Mouse (Mus musculus): Measurements from ENCODE around the gene Olfr91. TPM values are rescaled to one million over a fixed set of nuclear protein-coding genes. Genes with fewer than 3 reads are reported as not detected.

Olfr91 gene
- polyA plus RNA-seq, 1 experiment from 2014 or later: not detected

DNA sequence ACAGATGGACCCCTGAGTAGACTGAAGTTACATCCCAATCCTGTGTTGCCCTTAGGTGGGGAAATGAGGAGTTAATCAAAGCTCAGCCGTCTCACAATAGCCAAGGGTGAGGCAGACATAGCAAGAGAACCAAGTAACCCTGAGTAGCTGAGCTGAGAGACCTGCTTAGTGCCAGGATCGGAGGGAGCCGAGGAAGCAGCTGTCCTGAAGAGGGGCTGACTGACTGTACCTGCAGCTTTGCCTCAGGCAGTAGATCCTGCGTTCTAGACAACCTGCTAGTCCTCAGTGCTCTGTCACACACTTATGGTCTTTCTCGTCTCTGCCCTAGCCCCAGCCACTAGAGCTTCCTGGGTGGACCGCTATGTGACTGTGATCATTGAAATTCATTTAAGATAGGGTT lies 22.9 kb downstream of the Olfr91 start:
- Histone ChIP-seq H3K27me3 (replicated peaks; ENCODE audit: control insufficient read depth, insufficient read depth, low read length) (no peaks in the 10 kb centered on the region), H3K9me3 (ENCODE audit: control insufficient read depth) (no peaks in the 10 kb centered on the region), H3K4me2 (replicated peaks; ENCODE audit: low read depth) (no peak overlapping the region), H3K9ac (ENCODE audit: low read depth, low read length) (no peak overlapping the region), H3K36me3 (ENCODE audit: control insufficient read depth, insufficient read depth) (peaks cover 4% of the 10 kb centered on the region; the same call in 1 of the 2 replicates), H3K4me1 (replicated peaks; ENCODE audit: control insufficient read depth, insufficient read depth, low read length) (no peaks in the 10 kb centered on the region), H3K27ac (ENCODE audit: low read depth, low read length) (no peak overlapping the region), H3K4me3 (ENCODE audit: low read depth, low read length) (no peak overlapping the region)
- WGBS: 88% methylated on average over 6 of the region's 6 CpGs
- no peak for TF ChIP-seq CTCF (IDR thresholded peaks at IDR 0.05; ENCODE audit: low read depth)
- no peak for ATAC-seq

DNA sequence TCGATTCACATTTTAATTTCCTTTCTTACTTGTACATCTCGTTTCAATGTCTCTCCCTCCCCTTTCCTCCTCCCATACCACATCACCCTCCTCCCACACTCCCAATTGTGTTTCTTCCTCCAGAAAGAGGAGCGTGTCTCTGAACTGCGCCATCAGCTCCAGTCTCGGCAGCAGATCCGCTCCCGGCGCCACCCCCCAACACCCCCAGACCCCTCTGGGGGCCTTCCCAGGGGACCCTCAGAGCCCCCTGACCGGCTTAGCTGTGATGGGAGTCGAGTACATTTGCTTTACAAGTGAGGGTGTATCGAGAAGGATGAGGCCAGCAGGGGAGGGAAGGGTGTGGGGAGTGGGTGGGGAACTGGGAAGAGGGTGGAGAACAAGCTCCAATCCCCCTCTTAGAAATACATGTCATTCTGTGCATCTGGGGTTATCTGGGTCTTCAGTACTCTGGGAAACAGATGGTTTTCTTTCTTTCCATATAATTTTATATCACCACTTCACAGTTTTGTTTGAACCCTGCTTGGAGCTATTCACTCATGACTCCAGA lies 25.3 kb downstream of the Olfr91 start:
- Histone ChIP-seq H3K4me3 (ENCODE audit: low read depth, low read length) (no peak overlapping the region), H3K4me1 (replicated peaks; ENCODE audit: control insufficient read depth, insufficient read depth, low read length) (no peaks in the 10 kb centered on the region), H3K36me3 (ENCODE audit: control insufficient read depth, insufficient read depth) (peaks cover 21% of the 10 kb centered on the region), H3K27me3 (replicated peaks; ENCODE audit: control insufficient read depth, insufficient read depth, low read length) (no peaks in the 10 kb centered on the region), H3K27ac (ENCODE audit: low read depth, low read length) (no peak overlapping the region), H3K9me3 (ENCODE audit: control insufficient read depth) (no peaks in the 10 kb centered on the region), H3K4me2 (replicated peaks; ENCODE audit: low read depth) (no peak overlapping the region), H3K9ac (ENCODE audit: low read depth, low read length) (no peak overlapping the region)
- no peak for TF ChIP-seq CTCF (IDR thresholded peaks at IDR 0.05; ENCODE audit: low read depth)
- no peak for ATAC-seq
- 72% methylated on average over 11 of the region's 11 CpGs for WGBS

DNA sequence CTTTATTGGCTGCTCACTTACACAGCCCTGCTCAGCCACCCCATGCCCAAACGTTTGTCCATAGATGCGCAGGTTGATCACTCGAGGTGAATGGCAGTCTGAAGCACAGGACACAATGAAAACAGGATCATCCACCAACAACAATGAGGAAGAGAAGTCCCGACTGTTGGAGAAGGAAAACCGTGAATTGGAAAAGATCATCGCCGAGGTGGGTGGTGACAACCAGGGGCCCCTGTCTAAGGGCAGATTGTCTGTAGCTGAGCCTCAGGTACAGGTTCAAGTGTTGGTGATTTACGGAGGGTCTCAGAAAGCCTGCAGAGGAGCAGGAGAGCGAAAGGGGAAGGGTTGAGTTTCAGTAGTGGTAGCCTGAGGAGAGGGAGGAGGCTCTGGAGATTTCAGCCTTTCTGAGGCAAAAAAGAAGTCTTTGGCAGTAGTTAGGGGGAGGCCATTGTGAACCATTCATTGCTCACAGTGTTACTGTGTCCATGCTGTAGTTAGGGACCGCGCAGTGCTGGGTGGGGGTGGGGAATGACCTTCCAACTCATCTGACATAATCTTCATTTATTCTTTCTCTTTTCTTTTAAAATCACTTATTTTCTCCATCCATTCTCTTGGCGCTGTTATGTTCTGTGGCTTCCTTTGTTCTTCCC lies 25.9 kb downstream of the Olfr91 start:
- no peaks in the 10 kb centered on the region for H3K9me3 ChIP-seq (ENCODE audit: control insufficient read depth)
- H3K4me1 ChIP-seq (replicated peaks; ENCODE audit: control insufficient read depth, insufficient read depth, low read length): no peaks in the 10 kb centered on the region
- no peak overlapping the region for H3K4me3 ChIP-seq (ENCODE audit: low read depth, low read length)
- H3K4me2 ChIP-seq (replicated peaks; ENCODE audit: low read depth): no peak overlapping the region
- no peak for ATAC-seq
- no peak overlapping the region for H3K9ac ChIP-seq (ENCODE audit: low read depth, low read length)
- no peaks in the 10 kb centered on the region for H3K27me3 ChIP-seq (replicated peaks; ENCODE audit: control insufficient read depth, insufficient read depth, low read length)
- peaks cover 27% of the 10 kb centered on the region for H3K36me3 ChIP-seq (ENCODE audit: control insufficient read depth, insufficient read depth)
- WGBS: 85% methylated on average over 12 of the region's 12 CpGs
- no peak for TF ChIP-seq CTCF (IDR thresholded peaks at IDR 0.05; ENCODE audit: low read depth)
- no peak overlapping the region for H3K27ac ChIP-seq (ENCODE audit: low read depth, low read length)

- WGBS: 87% methylated on average over 8 of the region's 8 CpGs
- H3K4me3 ChIP-seq (ENCODE audit: low read depth, low read length): no peak overlapping the region
- H3K4me2 ChIP-seq (replicated peaks; ENCODE audit: low read depth): no peak overlapping the region
- no peaks in the 10 kb centered on the region for H3K27me3 ChIP-seq (replicated peaks; ENCODE audit: control insufficient read depth, insufficient read depth, low read length)
- no peak for TF ChIP-seq CTCF (IDR thresholded peaks at IDR 0.05; ENCODE audit: low read depth)
- ATAC-seq: no peak
- H3K36me3 ChIP-seq (ENCODE audit: control insufficient read depth, insufficient read depth): peaks cover 33% of the 10 kb centered on the region
- H3K9me3 ChIP-seq (ENCODE audit: control insufficient read depth): no peaks in the 10 kb centered on the region
- H3K4me1 ChIP-seq (replicated peaks; ENCODE audit: control insufficient read depth, insufficient read depth, low read length): no peaks in the 10 kb centered on the region
- no peak overlapping the region for H3K9ac ChIP-seq (ENCODE audit: low read depth, low read length)
- no peak overlapping the region for H3K27ac ChIP-seq (ENCODE audit: low read depth, low read length)
Measured at GRCm38 (mm10) chr17:37070121-37070520, 28.0 kb downstream of the Olfr91 start.

DNA sequence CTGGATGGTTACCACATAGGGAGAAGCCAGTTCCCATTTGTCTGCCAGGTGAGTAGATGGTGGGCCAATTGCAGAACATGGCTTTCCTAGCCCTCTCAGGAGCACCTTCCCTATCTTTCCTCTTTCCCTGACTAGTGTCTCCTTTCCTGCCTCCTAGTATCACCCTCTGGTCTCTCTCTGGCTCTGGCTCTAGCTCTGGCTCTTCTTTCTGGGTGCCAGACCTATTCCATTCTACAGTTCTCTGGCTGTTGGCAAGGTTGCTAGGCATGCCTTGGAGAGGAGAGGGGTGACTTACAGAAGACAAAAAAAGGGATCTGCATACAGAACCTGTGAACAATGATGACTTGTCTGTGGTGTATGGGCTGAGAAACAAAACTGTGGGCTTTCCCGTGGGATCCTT lies 30.2 kb downstream of the Olfr91 start:
- H3K36me3 ChIP-seq (ENCODE audit: control insufficient read depth, insufficient read depth): peaks cover 50% of the 10 kb centered on the region
- no peak for TF ChIP-seq CTCF (IDR thresholded peaks at IDR 0.05; ENCODE audit: low read depth)
- H3K4me3 ChIP-seq (ENCODE audit: low read depth, low read length): no peak overlapping the region
- no peak overlapping the region for H3K4me2 ChIP-seq (replicated peaks; ENCODE audit: low read depth)
- H3K27ac ChIP-seq (ENCODE audit: low read depth, low read length): no peak overlapping the region
- WGBS: 100% methylated on average over 1 of the region's 1 CpGs
- H3K27me3 ChIP-seq (replicated peaks; ENCODE audit: control insufficient read depth, insufficient read depth, low read length): no peaks in the 10 kb centered on the region
- H3K9ac ChIP-seq (ENCODE audit: low read depth, low read length): no peak overlapping the region
- no peaks in the 10 kb centered on the region for H3K4me1 ChIP-seq (replicated peaks; ENCODE audit: control insufficient read depth, insufficient read depth, low read length)
- ATAC-seq: no peak
- no peaks in the 10 kb centered on the region for H3K9me3 ChIP-seq (ENCODE audit: control insufficient read depth)

DNA sequence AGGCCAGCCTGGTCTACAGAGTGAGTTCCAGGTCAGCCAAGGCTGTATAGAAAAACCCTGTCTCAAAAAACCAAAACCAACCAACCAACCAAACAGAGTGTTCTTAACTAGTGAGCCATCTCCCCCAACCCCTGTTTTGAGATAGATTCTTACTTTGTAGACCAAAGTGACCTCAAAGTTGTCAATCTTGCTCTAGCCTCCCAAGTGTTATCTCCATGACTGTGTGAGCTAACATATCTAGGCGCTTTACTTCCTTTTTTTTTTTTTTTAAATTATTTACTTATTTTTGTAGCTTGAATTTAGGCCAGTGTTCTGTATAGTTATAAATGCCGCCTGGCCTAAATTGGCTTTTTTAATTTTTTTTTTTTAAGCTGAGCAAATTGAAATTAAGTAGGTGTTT lies 32.1 kb downstream of the Olfr91 start:
- Histone ChIP-seq H3K27me3 (replicated peaks; ENCODE audit: control insufficient read depth, insufficient read depth, low read length) (no peaks in the 10 kb centered on the region), H3K36me3 (ENCODE audit: control insufficient read depth, insufficient read depth) (peaks cover 60% of the 10 kb centered on the region), H3K27ac (ENCODE audit: low read depth, low read length) (no peak overlapping the region), H3K4me3 (ENCODE audit: low read depth, low read length) (no peak overlapping the region), H3K4me2 (replicated peaks; ENCODE audit: low read depth) (no peak overlapping the region), H3K9ac (ENCODE audit: low read depth, low read length) (no peak overlapping the region), H3K4me1 (replicated peaks; ENCODE audit: control insufficient read depth, insufficient read depth, low read length) (no peaks in the 10 kb centered on the region), H3K9me3 (ENCODE audit: control insufficient read depth) (no peaks in the 10 kb centered on the region)
- WGBS: 88% methylated on average over 2 of the region's 2 CpGs
- no peak for ATAC-seq
- TF ChIP-seq CTCF (IDR thresholded peaks at IDR 0.05; ENCODE audit: low read depth): no peak

Data from intestine, postnatal 0 days (tissue).